Mouse (Mus musculus): ENCODE measurements around the gene Gm6760. TPM values are rescaled to one million over a fixed set of nuclear protein-coding genes. Genes with fewer than 3 reads are reported as not detected.

Gene Gm6760
- not detected in 2 replicates for polyA plus RNA-seq (2014; fragmentation: Nextera tagmentation; extraction: Ambion mirVana)

GRCm38 (mm10) chrX:64152098-64152497 lies at the start of gene Gm6760:
Gm6760 (minus strand) TSS chrX:64152198.
- H3K9ac ChIP-seq = no peak within 1 kb of the TSS
- DNase-seq (no peak), ATAC-seq (ENCODE audit: insufficient read depth) (no peak)
- no peaks in the 10 kb centered on the region for H3K27me3 ChIP-seq (ENCODE audit: insufficient read depth, low read length)
- no peak within 1 kb of the TSS for H3K4me3 ChIP-seq (ENCODE audit: low read depth, low read length)
- H3K4me1 ChIP-seq (ENCODE audit: insufficient read depth) = no peaks in the 10 kb centered on the region
- no peaks in the 10 kb centered on the region for H3K36me3 ChIP-seq (ENCODE audit: insufficient read depth)
- H3K4me2 ChIP-seq = no peak within 1 kb of the TSS
- 56% methylated on average over 2 of the region's 2 CpGs for WGBS
- no peaks in the 10 kb centered on the region for H3K9me3 ChIP-seq (ENCODE audit: low read depth, low read length)
- H3K27ac ChIP-seq (ENCODE audit: low read depth) = no peak within 1 kb of the TSS
- TF ChIP-seq CTCF (IDR thresholded peaks at IDR 0.05; ENCODE audit: low read depth) = no peak

DNA sequence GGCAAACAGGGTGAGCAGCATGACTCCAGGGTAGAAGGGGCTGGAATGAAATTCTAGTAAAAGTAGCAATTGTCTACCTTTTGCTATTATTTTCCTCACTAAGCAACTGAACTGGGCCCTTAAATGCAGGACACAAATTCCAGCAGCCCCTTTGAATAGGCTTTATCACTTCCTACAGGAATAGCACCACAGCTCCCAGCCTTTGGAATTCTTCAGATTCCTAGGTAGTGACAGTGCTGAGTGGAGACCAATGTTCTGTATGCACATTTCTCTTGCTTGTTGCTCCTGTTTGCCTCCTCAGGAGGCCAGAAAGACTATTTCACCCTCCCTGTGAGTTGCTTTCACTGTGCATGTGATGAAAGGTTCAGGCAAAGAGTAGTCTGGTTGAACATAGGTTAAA lies 29.2 kb upstream of the Gm6760 start:
- H3K4me1 ChIP-seq (ENCODE audit: insufficient read depth) = no peaks in the 10 kb centered on the region
- H3K4me3 ChIP-seq (ENCODE audit: low read depth, low read length) = no peak overlapping the region
- ATAC-seq (ENCODE audit: insufficient read depth) (no peak), DNase-seq (no peak)
- no peaks in the 10 kb centered on the region for H3K9me3 ChIP-seq (ENCODE audit: low read depth, low read length)
- no peak overlapping the region for H3K9ac ChIP-seq
- TF ChIP-seq CTCF (IDR thresholded peaks at IDR 0.05; ENCODE audit: low read depth) = no peak
- no peaks in the 10 kb centered on the region for H3K36me3 ChIP-seq (ENCODE audit: insufficient read depth)
- no peaks in the 10 kb centered on the region for H3K27me3 ChIP-seq (ENCODE audit: insufficient read depth, low read length)
- no peak overlapping the region for H3K4me2 ChIP-seq
- no peak overlapping the region for H3K27ac ChIP-seq (ENCODE audit: low read depth)

- Histone ChIP-seq H3K36me3 (ENCODE audit: insufficient read depth) (no peaks in the 10 kb centered on the region), H3K27me3 (ENCODE audit: insufficient read depth, low read length) (no peaks in the 10 kb centered on the region), H3K4me2 (no peak within 1 kb of the TSS), H3K9me3 (ENCODE audit: low read depth, low read length) (no peaks in the 10 kb centered on the region), H3K27ac (ENCODE audit: low read depth) (no peak within 1 kb of the TSS), H3K9ac (no peak within 1 kb of the TSS), H3K4me3 (ENCODE audit: low read depth, low read length) (no peak within 1 kb of the TSS), H3K4me1 (ENCODE audit: insufficient read depth) (no peaks in the 10 kb centered on the region)
- DNase-seq = no peak
- 83% methylated on average over 11 of the region's 11 CpGs for WGBS
- no peak for TF ChIP-seq CTCF (IDR thresholded peaks at IDR 0.05; ENCODE audit: low read depth)
- no peak for ATAC-seq (ENCODE audit: insufficient read depth)
Observed at GRCm38 (mm10) chrX:64173248-64173647, 21.2 kb upstream of the Gm6760 start, which contains the start of gene 3830417A13Rik. 3830417A13Rik (plus strand) TSS chrX:64173548.

Other genes starting within 250 kb of the Gm6760 start
- not detected in 2 replicates for gene 3830417A13Rik, start 21.4 kb upstream of the Gm6760 start, polyA plus RNA-seq (2014; fragmentation: Nextera tagmentation; extraction: Ambion mirVana)
- gene Slitrk4, start 124.8 kb upstream of the Gm6760 start, polyA plus RNA-seq (2014; fragmentation: Nextera tagmentation; extraction: Ambion mirVana) = 0.59 and 1.2 TPM in 2 replicates

Data from lung, embryonic 14.5 days (tissue).